Mouse (Mus musculus) testis, adult 2 months (tissue): ENCODE results near the gene Cbx8. TPM values are rescaled to one million over a fixed set of nuclear protein-coding genes. Genes with fewer than 3 reads are reported as not detected.

Source experiments
- H3K27ac ChIP-seq: fragments of 200-500 bp; 2 replicates; pipeline ENCODE4 v1.5.1; 2012; ENCODE audit warnings: low read depth, low read length; ENCODE audit not compliant: control insufficient read depth, insufficient read depth
- H3K27me3 ChIP-seq: fragments of 200-500 bp; 2 replicates; pipeline ENCODE4 v1.6.1; 2012; ENCODE audit warnings: mild to moderate bottlenecking, low read length, moderate library complexity; ENCODE audit not compliant: control insufficient read depth, insufficient read depth
- H3K36me3 ChIP-seq: fragments of 200-500 bp; 2 replicates; pipeline ENCODE4 v1.6.1; 2012; ENCODE audit warnings: mild to moderate bottlenecking, low read length; ENCODE audit not compliant: control insufficient read depth, insufficient read depth
- H3K4me1 ChIP-seq: fragments of 200-500 bp; 2 replicates; pipeline ENCODE4 v1.6.1; 2012; ENCODE audit warnings: low read length; ENCODE audit not compliant: control insufficient read depth, insufficient read depth
- H3K4me3 ChIP-seq: fragments of 200-500 bp; 2 replicates; pipeline ENCODE4 v1.5.1; 2012; ENCODE audit warnings: low read depth, mild to moderate bottlenecking, low read length, moderate library complexity, mixed read lengths; ENCODE audit not compliant: control insufficient read depth
- CTCF ChIP-seq: fragments of 200-500 bp; IDR thresholded peaks from 2 replicates; pipeline ENCODE4 v1.5.1; 2012; ENCODE audit warnings: low read depth, mild to moderate bottlenecking, inconsistent platforms, low read length, moderate library complexity; ENCODE audit not compliant: control insufficient read depth, insufficient read depth, insufficient replicate concordance
- POLR2A ChIP-seq: fragments of 200-500 bp; IDR thresholded peaks from 2 replicates; pipeline ENCODE4 v1.6.1; 2012; ENCODE audit warnings: low read depth, mild to moderate bottlenecking, inconsistent platforms, low read length, moderate library complexity; ENCODE audit not compliant: control insufficient read depth
- polyA plus RNA-seq: library from polyadenylated mRNA; depleted of rRNA; stranded (reverse); fragments of >200 nt; gene quantifications from 2 replicates; pipeline ENCODE4 v1.2.3, GENCODE M21; 2012; rRNA removed

Gene Cbx8
- polyA plus RNA-seq, 1 experiment = 0.53 TPM

GRCm38 (mm10) chr11:118987999-118988398 lies 52.8 kb downstream of the Cbx8 start, which contains the start of gene Enpp7:
Gene Enpp7, plus strand, starts transcription at chr11:118988188.
- TF ChIP-seq POLR2A (no peak), CTCF (no peak)
- H3K27me3 ChIP-seq = no peaks in the 10 kb centered on the region
- no peak within 1 kb of the TSS for H3K4me3 ChIP-seq
- no peaks in the 10 kb centered on the region for H3K36me3 ChIP-seq
- no peaks in the 10 kb centered on the region for H3K4me1 ChIP-seq
- no peak within 1 kb of the TSS for H3K27ac ChIP-seq

Other genes with a start within 250 kb of the Cbx8 start
- 0.28 and 1.4 TPM in 2 replicates for gene Rbfox3, start 129.4 kb downstream of the Cbx8 start, polyA plus RNA-seq
- gene Enpp7, start 52.8 kb downstream of the Cbx8 start, polyA plus RNA-seq = 0.08 TPM in 1 of 2 replicates, not detected in the other
- gene Cbx2, start 18.0 kb downstream of the Cbx8 start, polyA plus RNA-seq = 2.3 and 2.4 TPM in 2 replicates
- 3.3 and 3.8 TPM in 2 replicates for gene Cbx4, start 45.3 kb upstream of the Cbx8 start, polyA plus RNA-seq
- 1.1 and 1.2 TPM in 2 replicates for gene Tbc1d16, start 187.5 kb upstream of the Cbx8 start, polyA plus RNA-seq
- 73.2 and 78.5 TPM in 2 replicates for gene Ccdc40, start 187.6 kb upstream of the Cbx8 start, polyA plus RNA-seq
- gene Gaa, start 226.9 kb upstream of the Cbx8 start, polyA plus RNA-seq = 41.9 and 46.2 TPM in 2 replicates